Mouse (Mus musculus) cerebellum, adult 2 months (tissue): ENCODE data around the gene Dusp1. TPM values are rescaled to one million over a fixed set of nuclear protein-coding genes. Genes with fewer than 3 reads are reported as not detected.

Experiments
- DNase-seq, 2 experiments: peaks; one replicate each; pipeline ENCODE4 v3.0.0; 2021
- H3K27ac ChIP-seq: fragments of 200-500 bp; 2 replicates; pipeline ENCODE4 v1.5.1; 2012; ENCODE audit warnings: low read length, control low read depth, inconsistent platforms; ENCODE audit not compliant: insufficient read depth
- H3K27me3 ChIP-seq: fragments of 200-500 bp; 2 replicates; pipeline ENCODE4 v1.6.1; 2012; ENCODE audit warnings: inconsistent platforms, mild to moderate bottlenecking, low read length, moderate library complexity; ENCODE audit not compliant: control insufficient read depth, insufficient read depth
- H3K4me1 ChIP-seq: fragments of 200-500 bp; 2 replicates; pipeline ENCODE4 v1.6.1; 2011; ENCODE audit warnings: low read length; ENCODE audit not compliant: control insufficient read depth, insufficient read depth
- H3K4me3 ChIP-seq: fragments of 200-500 bp; replicated peaks from 2 replicates; pipeline ENCODE3; 2011; ENCODE audit warnings: mild to moderate bottlenecking, low read depth, low read length, control low read depth; ENCODE audit not compliant: insufficient read depth
- CTCF ChIP-seq: fragments of 200-500 bp; IDR thresholded peaks from 2 replicates; pipeline ENCODE4 v1.5.1; 2011; ENCODE audit warnings: low read depth, mild to moderate bottlenecking, control low read depth, low read length, moderate library complexity, borderline replicate concordance; ENCODE audit not compliant: insufficient read depth
- POLR2A ChIP-seq: fragments of 200-500 bp; IDR thresholded peaks from 2 replicates; pipeline ENCODE4 v1.6.1; 2011; ENCODE audit warnings: low read length, control low read depth, borderline replicate concordance; ENCODE audit not compliant: insufficient read depth
- WGBS: fragments of 180-500 bp; shearing (Covaris S2); methylation state at CpG from one replicate; pipeline ENCODE4 v1.1.7; 2018; 5-methylcytosine and 5-hydroxymethylcytosine counted together
- polyA plus RNA-seq: library from polyadenylated mRNA; depleted of rRNA; stranded (reverse); fragments of >200 nt; gene quantifications from 2 replicates; pipeline ENCODE4 v1.2.3, GENCODE M21; 2012

Dusp1 gene
- polyA plus RNA-seq, 1 experiment: 62.5 TPM

GRCm38 (mm10) chr17:26527291-26527690, 34.6 kb downstream of the Dusp1 start:
- WGBS: 98% methylated on average over 9 of the region's 9 CpGs
- Histone ChIP-seq H3K27ac (no peak overlapping the region), H3K27me3 (no peaks in the 10 kb centered on the region), H3K4me1 (peaks cover 18% of the 10 kb centered on the region), H3K4me3 (no peak overlapping the region)
- no peak for TF ChIP-seq POLR2A
- no peak for DNase-seq

DNA sequence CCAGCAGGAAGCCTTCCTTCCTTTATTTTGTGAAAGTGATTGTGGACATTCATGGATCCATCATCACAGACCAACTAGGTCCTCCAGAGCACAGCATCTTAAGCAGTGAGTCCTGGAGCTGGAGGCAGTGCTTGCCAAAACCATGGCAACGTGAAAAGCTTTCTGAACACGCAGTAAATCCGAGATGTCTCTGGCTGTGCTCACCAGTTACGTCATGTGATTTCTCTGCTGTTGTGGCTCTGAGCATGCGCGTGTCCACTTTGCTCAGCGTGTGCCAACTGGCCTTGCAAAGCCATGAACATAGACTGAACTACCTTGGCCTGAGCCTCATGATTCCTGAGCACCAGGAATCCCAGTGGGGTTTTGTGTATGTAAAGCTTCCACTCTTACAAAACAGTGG, 36.6 kb downstream of the Dusp1 start:
- peaks cover 13% of the 10 kb centered on the region for H3K4me1 ChIP-seq
- DNase-seq: peak; percentile 66 to 81
- peak overlapping the region; percentile 90 for H3K27ac ChIP-seq
- TF ChIP-seq CTCF (no peak), POLR2A (peak; percentile 14; the same call in 1 of the 2 replicates)
- H3K27me3 ChIP-seq: no peaks in the 10 kb centered on the region
- H3K4me3 ChIP-seq: no peak overlapping the region
- 6% methylated on average over 7 of the region's 7 CpGs for WGBS

DNA sequence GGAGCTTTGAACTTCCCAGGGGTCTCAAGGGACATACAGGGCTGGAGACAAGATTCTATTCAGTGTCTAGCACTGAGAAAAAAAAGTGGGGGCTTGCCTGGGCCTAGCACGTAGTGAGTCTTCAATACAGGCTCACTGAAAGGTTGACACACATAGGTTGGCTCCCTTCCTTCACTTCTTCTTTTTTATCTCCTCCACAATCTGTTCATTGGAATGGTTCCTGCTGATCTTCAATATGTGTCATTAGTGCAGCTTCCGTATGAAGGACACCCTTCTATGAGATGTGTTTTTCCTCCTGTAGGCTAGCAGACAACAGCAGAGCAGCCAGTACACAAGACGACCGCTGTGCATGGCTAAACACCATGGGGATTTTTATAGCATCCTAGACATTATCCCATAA, 37.1 kb downstream of the Dusp1 start:
- 15% methylated on average over 4 of the region's 4 CpGs for WGBS
- no peaks in the 10 kb centered on the region for H3K27me3 ChIP-seq
- peak in 1 of 2 experiments; percentile 68 for DNase-seq
- H3K27ac ChIP-seq: peak overlapping the region; percentile 90
- peaks cover 13% of the 10 kb centered on the region for H3K4me1 ChIP-seq
- TF ChIP-seq CTCF (no peak), POLR2A (0 out of 2 replicates have a peak, but pooled peaks have one; percentile 2)
- H3K4me3 ChIP-seq: no peak overlapping the region

GRCm38 (mm10) chr17:26524316-26524715, 37.6 kb downstream of the Dusp1 start:
- no peak overlapping the region for H3K4me3 ChIP-seq
- peaks cover 13% of the 10 kb centered on the region for H3K4me1 ChIP-seq
- TF ChIP-seq CTCF (no peak), POLR2A (no peak)
- DNase-seq: no peak
- no peak overlapping the region for H3K27ac ChIP-seq
- no peaks in the 10 kb centered on the region for H3K27me3 ChIP-seq

GRCm38 (mm10) chr17:26522711-26523110, 39.2 kb downstream of the Dusp1 start:
- no peak overlapping the region for H3K27ac ChIP-seq
- no peak for TF ChIP-seq POLR2A
- no peak for TF ChIP-seq CTCF
- H3K4me1 ChIP-seq: peaks cover 13% of the 10 kb centered on the region
- no peak overlapping the region for H3K4me3 ChIP-seq
- H3K27me3 ChIP-seq: no peaks in the 10 kb centered on the region
- no peak for DNase-seq
- 60% methylated on average over 4 of the region's 4 CpGs for WGBS

DNA sequence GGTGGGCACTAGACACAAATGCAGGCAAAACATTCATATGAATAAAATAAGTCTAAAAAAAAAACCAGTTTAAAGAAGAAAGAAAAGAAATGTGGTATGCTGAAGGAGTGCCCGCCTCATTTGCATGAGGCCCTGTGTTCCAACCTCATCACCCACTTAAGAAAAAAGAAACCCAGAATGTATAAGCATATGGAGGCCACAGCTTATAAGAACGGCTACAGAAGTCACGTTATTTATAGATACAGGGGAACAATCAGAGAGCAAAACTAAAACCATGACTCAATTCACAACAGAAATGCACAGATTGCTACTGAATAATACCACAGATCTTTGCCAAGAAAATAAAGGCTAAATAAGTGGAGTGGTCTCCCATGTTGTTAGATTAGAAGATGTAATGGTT, 43.6 kb downstream of the Dusp1 start:
- Histone ChIP-seq H3K4me1 (peaks cover 8% of the 10 kb centered on the region), H3K27me3 (no peaks in the 10 kb centered on the region), H3K4me3 (no peak overlapping the region), H3K27ac (no peak overlapping the region)
- no peak for DNase-seq
- 77% methylated on average over 3 of the region's 3 CpGs for WGBS
- TF ChIP-seq POLR2A (no peak), CTCF (no peak)

GRCm38 (mm10) chr17:26515675-26516074, 46.3 kb downstream of the Dusp1 start:
- Histone ChIP-seq H3K4me1 (peaks cover 12% of the 10 kb centered on the region), H3K27ac (no peak overlapping the region), H3K27me3 (no peaks in the 10 kb centered on the region), H3K4me3 (no peak overlapping the region)
- WGBS: 95% methylated on average over 4 of the region's 4 CpGs
- TF ChIP-seq POLR2A (no peak), CTCF (no peak)
- DNase-seq: no peak

DNA sequence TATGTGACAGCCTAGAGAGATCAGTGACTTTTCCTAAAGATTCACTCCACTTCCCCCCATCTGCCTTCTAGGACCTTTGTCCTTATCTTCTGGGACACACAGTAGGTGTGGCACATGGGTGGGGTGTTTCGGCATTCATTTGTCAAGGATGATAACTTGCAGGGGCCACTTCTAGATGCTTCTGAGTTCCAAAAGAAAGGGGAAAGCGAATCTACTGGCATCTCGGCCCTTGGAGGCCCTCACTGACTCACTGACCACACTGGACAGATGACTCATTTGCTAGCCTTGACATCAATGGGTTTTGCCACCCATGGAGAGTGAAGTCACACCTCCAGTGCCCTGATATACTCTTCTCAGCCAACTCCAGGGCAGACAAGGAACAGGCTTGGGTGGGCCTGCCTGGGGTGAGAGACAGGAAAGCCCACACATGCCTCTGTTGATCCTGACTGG, 47.3 kb downstream of the Dusp1 start:
- WGBS: 69% methylated on average over 3 of the region's 3 CpGs
- peaks cover 12% of the 10 kb centered on the region for H3K4me1 ChIP-seq
- H3K27me3 ChIP-seq: no peaks in the 10 kb centered on the region
- TF ChIP-seq CTCF (no peak), POLR2A (no peak)
- no peak overlapping the region for H3K4me3 ChIP-seq
- H3K27ac ChIP-seq: no peak overlapping the region
- DNase-seq: peak; percentile 43 to 72
